Mouse (Mus musculus): Measurements from ENCODE around the gene Rpf2.

GRCm38 (mm10) chr10:40260305-40260704, 13.5 kb upstream of the Rpf2 start:
- no peak for TF ChIP-seq CTCF (IDR thresholded peaks at IDR 0.05; ENCODE audit: low read depth, low read length)
- TF ChIP-seq POLR2A (IDR thresholded peaks at IDR 0.05; ENCODE audit: insufficient read depth, low read length), result no peak
